Mouse (Mus musculus): Measurements from ENCODE around the gene Lcn10. TPM values are rescaled to one million over a fixed set of nuclear protein-coding genes. Genes with fewer than 3 reads are reported as not detected.
"Not testable (repeated sequence)": the region's sequence is repeated elsewhere in the genome, so short reads cannot be mapped to it uniquely, and the experiment has no call there.

Gene Lcn10
- polyA plus RNA-seq, 1 experiment from 2014 or later, result not detected

DNA sequence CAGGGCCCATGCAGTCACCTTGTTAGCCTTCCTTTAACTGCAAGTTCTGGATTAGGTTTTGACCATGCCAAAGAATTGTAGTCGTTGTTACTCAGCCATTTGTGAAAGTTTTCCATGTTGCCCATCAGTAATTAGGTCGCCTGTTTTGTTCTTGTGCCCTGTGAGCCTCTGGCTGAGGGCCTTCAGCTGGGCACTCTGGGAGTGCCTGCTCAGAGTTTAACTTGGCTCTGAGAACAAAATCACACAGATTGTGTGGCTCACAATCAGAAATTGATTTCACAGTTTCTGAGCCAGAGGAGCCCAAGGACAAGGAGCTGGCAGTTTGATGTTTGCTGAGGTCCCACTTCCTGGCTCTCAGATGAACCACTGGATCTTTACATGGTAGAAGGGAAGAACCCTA is 27.3 kb downstream of the Lcn10 start:
- not testable (repeated sequence) for H3K27me3 ChIP-seq; H3K9ac ChIP-seq; H3K36me3 ChIP-seq (replicated peaks); H3K4me2 ChIP-seq; ATAC-seq (ENCODE audit: low FRiP score); H3K9me3 ChIP-seq; H3K4me3 ChIP-seq (replicated peaks); H3K27ac ChIP-seq
- H3K4me1 ChIP-seq, result peaks cover 18% of the 10 kb centered on the region
- 75% methylated on average over 2 of the region's 2 CpGs for WGBS

DNA sequence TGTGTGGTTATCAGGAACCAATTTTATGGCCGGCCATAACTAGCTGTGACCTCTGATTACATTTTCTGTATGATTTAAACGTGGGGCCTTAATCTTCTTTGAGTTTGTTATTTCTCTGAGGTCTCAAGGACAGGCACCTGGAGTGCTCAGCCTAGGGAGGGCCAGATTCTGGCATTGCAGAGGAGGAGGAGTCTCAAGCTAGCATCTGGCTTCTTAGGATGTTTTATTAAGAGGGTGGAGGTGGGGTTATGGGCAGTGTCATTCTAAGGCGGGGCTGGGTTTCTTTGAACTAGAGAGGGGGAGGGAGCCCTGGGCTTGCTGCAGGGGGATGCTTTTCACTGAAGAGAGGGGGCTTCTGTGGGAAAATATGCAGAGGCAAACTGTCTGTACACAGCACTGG is 29.1 kb downstream of the Lcn10 start:
- not testable (repeated sequence) for H3K27me3 ChIP-seq; H3K4me2 ChIP-seq; ATAC-seq (ENCODE audit: low FRiP score); H3K27ac ChIP-seq; H3K36me3 ChIP-seq (replicated peaks); H3K9me3 ChIP-seq; H3K9ac ChIP-seq; H3K4me3 ChIP-seq (replicated peaks)
- H3K4me1 ChIP-seq, result peaks cover 18% of the 10 kb centered on the region
- WGBS, result 40% methylated on average over 3 of the region's 3 CpGs

DNA sequence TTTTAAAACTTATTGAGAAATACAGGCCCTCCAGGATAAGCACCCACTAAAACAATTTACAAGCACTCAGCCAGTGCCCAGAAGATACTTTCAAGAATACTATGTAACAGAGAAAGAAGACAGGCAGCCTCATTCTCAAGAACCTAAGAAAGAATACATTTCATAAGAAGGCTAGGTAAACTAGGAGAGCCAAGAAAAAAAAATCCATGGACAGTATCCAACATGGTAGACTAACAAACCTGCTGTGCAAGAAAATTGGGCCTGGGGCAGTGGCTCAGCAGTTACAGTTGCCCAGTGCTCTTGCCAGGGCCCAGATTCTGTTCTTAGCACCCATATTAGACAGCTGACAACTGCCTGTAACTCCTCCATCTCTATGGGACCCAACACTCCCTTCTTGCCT is 34.7 kb downstream of the Lcn10 start:
- Histone ChIP-seq H3K9me3 (0 out of 2 replicates have a peak, but pooled peaks cover 2% of the 10 kb centered on the region), H3K4me1 (no peaks in the 10 kb centered on the region), H3K27me3 (no peaks in the 10 kb centered on the region), H3K27ac (no peak overlapping the region), H3K36me3 (replicated peaks) (no peaks in the 10 kb centered on the region), H3K4me3 (replicated peaks) (no peak overlapping the region), H3K4me2 (no peak overlapping the region), H3K9ac (no peak overlapping the region)
- ATAC-seq (ENCODE audit: low FRiP score), result no peak

DNA sequence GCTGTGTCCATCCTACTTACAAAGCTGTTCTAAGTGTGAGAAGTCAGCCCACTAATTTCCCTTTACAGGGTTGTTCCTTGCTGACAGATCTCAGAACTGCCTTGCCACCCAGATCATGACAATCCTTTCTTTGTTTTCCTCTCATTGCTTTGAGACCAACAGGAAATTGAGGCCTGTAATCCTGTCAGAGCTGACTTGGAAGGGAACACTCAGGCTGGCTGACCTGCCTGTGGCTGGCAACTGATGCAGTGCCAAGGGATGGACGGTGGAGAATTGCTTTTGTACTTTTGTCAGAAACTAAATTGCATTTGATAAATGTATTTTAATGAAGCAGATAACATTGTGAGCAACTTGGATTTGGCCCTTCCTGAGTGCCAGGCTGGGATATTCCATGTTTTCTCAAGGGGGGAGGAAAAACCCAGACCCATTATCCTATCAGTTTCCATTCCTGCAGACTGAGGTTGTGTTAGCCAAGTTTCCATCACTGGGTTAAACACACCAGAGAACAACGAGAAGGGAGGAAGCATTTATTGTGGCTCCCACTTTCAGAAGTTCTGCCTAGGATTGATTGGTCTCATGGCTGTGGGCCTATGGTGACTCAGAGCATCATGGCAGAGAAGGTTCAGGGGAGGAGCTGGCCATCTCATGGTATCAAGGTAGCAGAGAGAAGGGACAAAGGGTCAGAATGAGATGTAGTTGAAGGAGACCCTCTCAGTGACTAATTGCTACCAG is 50.8 kb downstream of the Lcn10 start:
- Histone ChIP-seq H3K36me3 (replicated peaks) (no peaks in the 10 kb centered on the region), H3K9ac (no peak overlapping the region), H3K27ac (no peak overlapping the region), H3K4me3 (replicated peaks) (no peak overlapping the region), H3K4me1 (no peaks in the 10 kb centered on the region), H3K9me3 (no peaks in the 10 kb centered on the region), H3K4me2 (no peak overlapping the region), H3K27me3 (no peaks in the 10 kb centered on the region)
- ATAC-seq (ENCODE audit: low FRiP score), result no peak
- WGBS, result 65% methylated on average over 2 of the region's 2 CpGs

Other genes starting within 250 kb of the Lcn10 start
- 1.1 and 2.0 TPM in 2 replicates for gene Clic3, start 225.9 kb upstream of the Lcn10 start, polyA plus RNA-seq (2016; fragmentation: Nextera tagmentation; extraction: Ambion mirVana)
- gene Paxx, start 221.6 kb upstream of the Lcn10 start, polyA plus RNA-seq (2016; fragmentation: Nextera tagmentation; extraction: Ambion mirVana), result 34.5 and 39.1 TPM in 2 replicates
- gene Ptgds, start 212.7 kb upstream of the Lcn10 start, polyA plus RNA-seq (2016; fragmentation: Nextera tagmentation; extraction: Ambion mirVana), result 0.69 and 1.3 TPM in 2 replicates
- not detected in 2 replicates for gene Lcn12, start 188.8 kb upstream of the Lcn10 start, polyA plus RNA-seq (2016; fragmentation: Nextera tagmentation; extraction: Ambion mirVana)
- 102 and 110 TPM in 2 replicates for gene Fbxw5, start 182.0 kb upstream of the Lcn10 start, polyA plus RNA-seq (2016; fragmentation: Nextera tagmentation; extraction: Ambion mirVana)
- gene C8g, start 181.0 kb upstream of the Lcn10 start, polyA plus RNA-seq (2016; fragmentation: Nextera tagmentation; extraction: Ambion mirVana), result 4.7 and 5.4 TPM in 2 replicates
- 33.8 and 36.8 TPM in 2 replicates for gene Traf2, start 135.8 kb upstream of the Lcn10 start, polyA plus RNA-seq (2016; fragmentation: Nextera tagmentation; extraction: Ambion mirVana)
- 332 and 360 TPM in 2 replicates for gene Edf1, start 124.9 kb upstream of the Lcn10 start, polyA plus RNA-seq (2016; fragmentation: Nextera tagmentation; extraction: Ambion mirVana)
- 5.2 and 5.9 TPM in 2 replicates for gene Mamdc4, start 107.9 kb upstream of the Lcn10 start, polyA plus RNA-seq (2016; fragmentation: Nextera tagmentation; extraction: Ambion mirVana)
- gene Phpt1, start 107.5 kb upstream of the Lcn10 start, polyA plus RNA-seq (2016; fragmentation: Nextera tagmentation; extraction: Ambion mirVana), result 154 and 158 TPM in 2 replicates
- 0.91 and 1.5 TPM in 2 replicates for gene Ajm1, start 101.0 kb upstream of the Lcn10 start, polyA plus RNA-seq (2016; fragmentation: Nextera tagmentation; extraction: Ambion mirVana)
- gene Rabl6, start 74.2 kb upstream of the Lcn10 start, polyA plus RNA-seq (2016; fragmentation: Nextera tagmentation; extraction: Ambion mirVana), result 76.6 and 76.8 TPM in 2 replicates
- gene Ccdc183, start 65.0 kb upstream of the Lcn10 start, polyA plus RNA-seq (2016; fragmentation: Nextera tagmentation; extraction: Ambion mirVana), result 0.22 and 0.23 TPM in 2 replicates
- gene Tmem141, start 60.7 kb upstream of the Lcn10 start, polyA plus RNA-seq (2016; fragmentation: Nextera tagmentation; extraction: Ambion mirVana), result 13.2 and 13.4 TPM in 2 replicates
- gene Fcna, start 54.7 kb upstream of the Lcn10 start, polyA plus RNA-seq (2016; fragmentation: Nextera tagmentation; extraction: Ambion mirVana), result 0.83 and 0.88 TPM in 2 replicates
- gene Lcn8, start 29.6 kb upstream of the Lcn10 start, polyA plus RNA-seq (2016; fragmentation: Nextera tagmentation; extraction: Ambion mirVana), result not detected in 2 replicates
- gene Lcn5, start 24.8 kb upstream of the Lcn10 start, polyA plus RNA-seq (2016; fragmentation: Nextera tagmentation; extraction: Ambion mirVana), result not detected in 2 replicates
- gene Lcn6, start 5.9 kb upstream of the Lcn10 start, polyA plus RNA-seq (2016; fragmentation: Nextera tagmentation; extraction: Ambion mirVana), result not detected in 2 replicates
- gene Obp2a, start 17.3 kb downstream of the Lcn10 start, polyA plus RNA-seq (2016; fragmentation: Nextera tagmentation; extraction: Ambion mirVana), result not detected in 2 replicates
- 81.0 and 81.8 TPM in 2 replicates for gene Bmyc, start 24.0 kb downstream of the Lcn10 start, polyA plus RNA-seq (2016; fragmentation: Nextera tagmentation; extraction: Ambion mirVana)
- not detected in 2 replicates for gene Obp2b, start 54.3 kb downstream of the Lcn10 start, polyA plus RNA-seq (2016; fragmentation: Nextera tagmentation; extraction: Ambion mirVana)
- not detected in 2 replicates for gene Lcn3, start 82.8 kb downstream of the Lcn10 start, polyA plus RNA-seq (2016; fragmentation: Nextera tagmentation; extraction: Ambion mirVana)
- gene Lcn11, start 94.3 kb downstream of the Lcn10 start, polyA plus RNA-seq (2016; fragmentation: Nextera tagmentation; extraction: Ambion mirVana), result not detected in 2 replicates
- not detected in 2 replicates for gene Gm13539, start 99.5 kb downstream of the Lcn10 start, polyA plus RNA-seq (2016; fragmentation: Nextera tagmentation; extraction: Ambion mirVana)
- not detected in 2 replicates for gene Glt6d1, start 133.1 kb downstream of the Lcn10 start, polyA plus RNA-seq (2016; fragmentation: Nextera tagmentation; extraction: Ambion mirVana)
- not detected in 2 replicates for gene Lcn9, start 140.4 kb downstream of the Lcn10 start, polyA plus RNA-seq (2016; fragmentation: Nextera tagmentation; extraction: Ambion mirVana)
- gene Sohlh1, start 164.5 kb downstream of the Lcn10 start, polyA plus RNA-seq (2016; fragmentation: Nextera tagmentation; extraction: Ambion mirVana), result not detected in 2 replicates
- 1.6 and 2.0 TPM in 2 replicates for gene Kcnt1, start 181.0 kb downstream of the Lcn10 start, polyA plus RNA-seq (2016; fragmentation: Nextera tagmentation; extraction: Ambion mirVana)

Measured in forebrain, embryonic 12.5 days (tissue).